In genomic region chr19:34879624-34880023, GRCm38 (mm10) we compare ENCODE assay signal across 8 mouse cellular contexts. TPM values are rescaled to one million over a fixed set of nuclear protein-coding genes. Genes with fewer than 3 reads are reported as not detected.
A peak's percentile ranks its signal among the peaks of the same experiment; 100 is the strongest.
DNase-seq lines count a peak whose midpoint lies in the region; ATAC-seq and TF ChIP-seq lines count a peak whose summit lies in the region.

No protein-coding gene starts in this region.

- H3K27me3 ChIP-seq in thymus, adult 2 months (ENCODE audit: control insufficient read depth, insufficient read depth, low read length), result no peaks in the 10 kb centered on the region
- H3K27me3 ChIP-seq in heart, embryonic 10.5 days (ENCODE audit: insufficient read depth, poor library complexity, severe bottlenecking), result no peaks in the 10 kb centered on the region
- H3K27me3 ChIP-seq in liver, embryonic 12.5 days (replicated peaks), result no peaks in the 10 kb centered on the region

- no peaks in the 10 kb centered on the region for H3K36me3 ChIP-seq in thymus, adult 2 months (ENCODE audit: control insufficient read depth, insufficient read depth, low read length)
- H3K36me3 ChIP-seq in heart, embryonic 10.5 days, result no peaks in the 10 kb centered on the region
- H3K36me3 ChIP-seq in liver, embryonic 12.5 days, result no peaks in the 10 kb centered on the region

- WGBS in thymus, adult 2 months, result 39% methylated on average over 6 of the region's 6 CpGs
- WGBS in heart, embryonic 10.5 days, result 26% methylated on average over 6 of the region's 6 CpGs
- 22% methylated on average over 6 of the region's 6 CpGs for WGBS in liver, embryonic 12.5 days (ENCODE audit: insufficient replicate concordance)

- H3K9me3 ChIP-seq in heart, embryonic 10.5 days, result no peaks in the 10 kb centered on the region
- no peaks in the 10 kb centered on the region for H3K9me3 ChIP-seq in liver, embryonic 12.5 days (replicated peaks)

- peak overlapping the region; percentile 86 for H3K9ac ChIP-seq in liver, embryonic 12.5 days

- no peak for DNase-seq in thymus, adult 2 months
- DNase-seq in thymus, postnatal 4 days, result no peak
- no peak for DNase-seq in heart, embryonic 10.5 days (ENCODE audit: low spot score)
- DNase-seq in yolk sac, embryonic 10.5 days (ENCODE audit: low spot score), result no peak
- no peak for DNase-seq in c-Kit-positive CD71-positive TER-119-positive erythroid progenitor cells, embryonic 14.5 days (ENCODE audit: low spot score)
- DNase-seq in ovary, postnatal 14 days (ENCODE audit: low spot score), result no peak

- no peak for ATAC-seq in liver, embryonic 12.5 days
- ATAC-seq in frontal cortex, adult (ENCODE audit: low TSS enrichment), result no peak

- peak overlapping the region; percentile 97 for H3K4me2 ChIP-seq in liver, embryonic 12.5 days

- no peak for TF ChIP-seq POLR2A in thymus, adult 2 months (IDR thresholded peaks at IDR 0.05; ENCODE audit: control insufficient read depth, extremely low read depth, insufficient read depth, low read length, poor library complexity)

- H3K27ac ChIP-seq in thymus, adult 2 months (ENCODE audit: control insufficient read depth, insufficient read depth, low read length), result no peak overlapping the region
- peak overlapping the region; percentile 99 for H3K27ac ChIP-seq in heart, embryonic 10.5 days
- peak overlapping the region; percentile 92 for H3K27ac ChIP-seq in liver, embryonic 12.5 days

- H3K4me1 ChIP-seq in thymus, adult 2 months (replicated peaks; ENCODE audit: control insufficient read depth, insufficient read depth, low read length), result peaks cover 8% of the 10 kb centered on the region
- H3K4me1 ChIP-seq in heart, embryonic 10.5 days, result peaks cover 8% of the 10 kb centered on the region; the same call in 1 of the 2 replicates
- peaks cover 39% of the 10 kb centered on the region for H3K4me1 ChIP-seq in liver, embryonic 12.5 days

- peak overlapping the region; percentile 82; the same call in 1 of the 2 replicates for H3K4me3 ChIP-seq in thymus, adult 2 months (ENCODE audit: control insufficient read depth, insufficient read depth, low read length)
- H3K4me3 ChIP-seq in heart, embryonic 10.5 days, result peak overlapping the region; percentile 92
- H3K4me3 ChIP-seq in liver, embryonic 12.5 days, result peak overlapping the region; percentile 81

- no peak for TF ChIP-seq CTCF in thymus, adult 2 months (IDR thresholded peaks at IDR 0.05; ENCODE audit: borderline replicate concordance, control insufficient read depth, extremely low read depth, insufficient read depth, low read length, poor library complexity)

RNA-seq across cellular contexts. Expression of gene Pank1, which starts 0.4 kb away (rescaled TPM):
- polyA plus RNA-seq in thymus, adult 2 months (2012; rRNA removed), result 0.92 and 1.6 TPM in 2 replicates
- 7.7 and 8.8 TPM in 2 replicates for polyA plus RNA-seq in heart, embryonic 10.5 days (2016; fragmentation: Nextera tagmentation; extraction: Ambion mirVana)
- polyA plus RNA-seq in liver, embryonic 12.5 days (2016; fragmentation: Nextera tagmentation; extraction: Ambion mirVana), result 6.5 and 6.7 TPM in 2 replicates

RNA-seq across cellular contexts. Expression of gene Kif20b, which starts 42.5 kb away (rescaled TPM):
- polyA plus RNA-seq in thymus, adult 2 months (2012; rRNA removed), result 1.7 and 2.8 TPM in 2 replicates
- polyA plus RNA-seq in heart, embryonic 10.5 days (2016; fragmentation: Nextera tagmentation; extraction: Ambion mirVana), result 46.0 and 69.5 TPM in 2 replicates
- 44.4 and 45.1 TPM in 2 replicates for polyA plus RNA-seq in liver, embryonic 12.5 days (2016; fragmentation: Nextera tagmentation; extraction: Ambion mirVana)

Comparison
In these comparisons a context has a peak if more than half of its experiments do, and no peak if none do; other contexts are left out.
1. RNA of gene Kif20b, which starts 42.5 kb away (polyA plus RNA-seq): 46.0 to 69.5 TPM in heart, embryonic 10.5 days and 44.4 to 45.1 TPM in liver, embryonic 12.5 days; 1.7 to 2.8 TPM in thymus, adult 2 months; every median in the first group is over 10 times any median in the second.
2. Peak in every context shown above with its lines, with median percentiles within 50 percentile points of each other: H3K4me3 ChIP-seq.